Mouse (Mus musculus) liver, embryonic 14.5 days (tissue): Measurements from ENCODE around the gene Ccdc34. TPM values are rescaled to one million over a fixed set of nuclear protein-coding genes. Genes with fewer than 3 reads are reported as not detected.

ENCODE experiments used
- ATAC-seq: fragments of 200-750 bp; cut with Nextera tagmentation; 2 replicates; pipeline ENCODE4 v1.8.0; 2017; ENCODE audit warnings: moderate number of reproducible peaks, mild to moderate bottlenecking, moderate library complexity; ENCODE audit not compliant: insufficient read depth
- DNase-seq, 3 experiments: peaks; one replicate each; pipeline ENCODE4 v3.0.0-alpha.2; 2012 to 2013; ENCODE audit warnings: low read depth in 3 of 3, low spot score in 3 of 3
- H3K27ac ChIP-seq: fragments of 300-500 bp; sonication (generic); 2 replicates; pipeline ENCODE4 v1.5.1; 2014; ENCODE audit warnings: moderate library complexity, mild to moderate bottlenecking, control low read depth, inconsistent platforms
- H3K27me3 ChIP-seq: fragments of 300-500 bp; sonication (generic); 2 replicates; pipeline ENCODE4 v1.6.1; 2014; ENCODE audit warnings: mild to moderate bottlenecking, low read length, moderate library complexity; ENCODE audit not compliant: control insufficient read depth, insufficient read depth
- H3K36me3 ChIP-seq: fragments of 300-500 bp; sonication (generic); replicated peaks from 2 replicates; pipeline ENCODE4 v1.6.1; 2014; ENCODE audit warnings: low read depth; ENCODE audit not compliant: control insufficient read depth, insufficient read depth
- H3K4me1 ChIP-seq, 2 experiments: fragments of 200-500 bp in 1 of 2; fragments of 300-500 bp in 1 of 2; sonication (generic) in 1 of 2; replicated peaks; 2 replicates each; pipeline ENCODE4 v1.6.1; 2012 to 2014; ENCODE audit warnings: antibody characterized with exemption in 1 of 2, inconsistent platforms in 1 of 2, low read length in 1 of 2; ENCODE audit not compliant: control insufficient read depth in 2 of 2, insufficient read depth in 2 of 2
- H3K4me2 ChIP-seq: fragments of 300-500 bp; sonication (generic); 2 replicates; pipeline ENCODE4 v1.6.1; 2014; ENCODE audit warnings: low read depth, mild to moderate bottlenecking, control low read depth, moderate library complexity
- H3K4me3 ChIP-seq, 2 experiments: fragments of 200-500 bp in 1 of 2; fragments of 300-500 bp in 1 of 2; sonication (generic) in 1 of 2; 2 replicates each; pipeline ENCODE4 v1.5.1; 2012 to 2014; ENCODE audit warnings: low read depth in 2 of 2, low read length in 2 of 2, mild to moderate bottlenecking in 2 of 2, control low read depth in 1 of 2, inconsistent platforms in 1 of 2, moderate library complexity in 1 of 2; ENCODE audit not compliant: insufficient read depth in 1 of 2
- H3K9ac ChIP-seq: fragments of 300-500 bp; sonication (generic); replicated peaks from 2 replicates; pipeline ENCODE4 v1.6.1; 2014; ENCODE audit warnings: mild to moderate bottlenecking, control low read depth, moderate library complexity
- H3K9me3 ChIP-seq: fragments of 300-500 bp; sonication (generic); 2 replicates; pipeline ENCODE4 v1.6.1; 2016; ENCODE audit warnings: low read length, mixed read lengths; ENCODE audit not compliant: control insufficient read depth
- CTCF ChIP-seq: IDR thresholded peaks from 2 replicates; pipeline ENCODE4 v1.5.1; 2016; ENCODE audit warnings: antibody characterized with exemption, low read depth, control low read depth
- EP300 ChIP-seq: IDR thresholded peaks from 2 replicates; pipeline ENCODE4 v1.6.1; 2016; ENCODE audit warnings: antibody characterized with exemption, low read depth
- WGBS: fragments of 180-500 bp; shearing (Covaris S2); extraction: QIAGEN DNeasy Blood & Tissue Kit; methylation state at CpG from one replicate; pipeline ENCODE4 v1.1.7; 2014; ENCODE audit not compliant: insufficient replicate concordance; 5-methylcytosine and 5-hydroxymethylcytosine counted together
- polyA plus RNA-seq, 2 experiments: library from polyadenylated mRNA; depleted of rRNA in 1 of 2; stranded (reverse) in 1 of 2; unstranded in 1 of 2; fragments of >200 nt; fragmentation: Nextera tagmentation in 1 of 2; extraction: Ambion mirVana in 1 of 2; gene quantifications; 2 replicates each; pipeline versions ENCODE4 v1.2.1 to v1.2.3; 2012 to 2014

The Ccdc34 gene
- polyA plus RNA-seq, 2 experiments: 19.6 to 22.8 TPM

- Histone ChIP-seq H3K27ac (no peak overlapping the region), H3K4me2 (no peak overlapping the region), H3K9ac (no peak overlapping the region), H3K36me3 (no peaks in the 10 kb centered on the region), H3K27me3 (no peaks in the 10 kb centered on the region), H3K9me3 (no peaks in the 10 kb centered on the region), H3K4me3 (no peak overlapping the region), H3K4me1 (no peaks in the 10 kb centered on the region)
- DNase-seq (no peak), ATAC-seq (no peak)
- no peak for TF ChIP-seq CTCF
- TF ChIP-seq EP300: no peak
- 57% methylated on average over 2 of the region's 2 CpGs for WGBS
Measured at GRCm38 (mm10) chr2:110082975-110083374, 65.4 kb downstream of the Ccdc34 start.

- WGBS: 73% methylated on average over 3 of the region's 3 CpGs
- Histone ChIP-seq H3K27ac (no peak overlapping the region), H3K9me3 (no peaks in the 10 kb centered on the region), H3K27me3 (no peaks in the 10 kb centered on the region), H3K4me1 (no peaks in the 10 kb centered on the region), H3K9ac (no peak overlapping the region), H3K4me3 (no peak overlapping the region), H3K4me2 (no peak overlapping the region), H3K36me3 (no peaks in the 10 kb centered on the region)
- DNase-seq: no peak
- ATAC-seq: no peak
- TF ChIP-seq EP300: no peak
Measured at GRCm38 (mm10) chr2:110085701-110086143, 68.1 kb downstream of the Ccdc34 start.

- 61% methylated on average over 3 of the region's 3 CpGs for WGBS
- Histone ChIP-seq H3K9me3 (no peaks in the 10 kb centered on the region), H3K4me1 (no peaks in the 10 kb centered on the region), H3K9ac (no peak overlapping the region), H3K27me3 (no peaks in the 10 kb centered on the region), H3K36me3 (no peaks in the 10 kb centered on the region), H3K27ac (no peak overlapping the region), H3K4me2 (no peak overlapping the region), H3K4me3 (no peak overlapping the region)
- no peak for DNase-seq
- TF ChIP-seq CTCF (no peak), EP300 (no peak)
- no peak for ATAC-seq
Measured at GRCm38 (mm10) chr2:110114133-110114532, 96.5 kb downstream of the Ccdc34 start.

GRCm38 (mm10) chr2:110129396-110129795 lies 111.8 kb downstream of the Ccdc34 start:
- H3K4me1 ChIP-seq: no peaks in the 10 kb centered on the region
- no peak overlapping the region for H3K4me2 ChIP-seq
- DNase-seq: no peak
- no peak overlapping the region for H3K4me3 ChIP-seq
- no peak for ATAC-seq
- H3K36me3 ChIP-seq: no peaks in the 10 kb centered on the region
- H3K9ac ChIP-seq: no peak overlapping the region
- no peaks in the 10 kb centered on the region for H3K27me3 ChIP-seq
- TF ChIP-seq CTCF: no peak
- TF ChIP-seq EP300: no peak
- H3K27ac ChIP-seq: no peak overlapping the region
- no peaks in the 10 kb centered on the region for H3K9me3 ChIP-seq
- WGBS: 55% methylated on average over 2 of the region's 2 CpGs

GRCm38 (mm10) chr2:110131573-110131972 lies 114.0 kb downstream of the Ccdc34 start:
- H3K4me3 ChIP-seq: no peak overlapping the region
- H3K36me3 ChIP-seq: no peaks in the 10 kb centered on the region
- H3K27ac ChIP-seq: no peak overlapping the region
- H3K27me3 ChIP-seq: no peaks in the 10 kb centered on the region
- ATAC-seq (no peak), DNase-seq (no peak)
- TF ChIP-seq EP300 (no peak), CTCF (no peak)
- H3K9me3 ChIP-seq: no peaks in the 10 kb centered on the region
- WGBS: 18% methylated on average over 2 of the region's 2 CpGs
- H3K9ac ChIP-seq: no peak overlapping the region
- no peaks in the 10 kb centered on the region for H3K4me1 ChIP-seq
- no peak overlapping the region for H3K4me2 ChIP-seq
